Mouse (Mus musculus): ENCODE results near the gene Neto2.

DNA sequence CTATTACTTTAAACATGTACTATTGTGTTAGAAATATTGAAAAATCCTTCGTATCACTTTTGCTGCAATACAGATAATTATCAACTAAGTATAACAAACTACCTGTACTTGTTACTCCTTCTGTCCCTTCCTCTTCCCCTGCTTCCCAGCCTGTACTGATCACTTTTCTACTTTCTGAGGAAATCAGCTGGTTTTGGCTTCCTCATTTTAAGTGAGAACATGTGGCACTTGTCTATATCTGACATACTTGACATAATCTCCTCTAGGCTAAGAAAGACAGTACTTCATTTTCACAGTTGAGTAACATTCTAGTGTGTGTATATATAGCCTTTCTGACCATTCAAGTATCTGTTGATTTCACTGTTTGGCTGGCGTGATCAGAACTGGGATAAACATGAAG, 49.5 kb downstream of the Neto2 start:
- TF ChIP-seq CTCF (IDR thresholded peaks at IDR 0.05; ENCODE audit: borderline replicate concordance, insufficient read depth, low read length) (no peak), POLR2A (IDR thresholded peaks at IDR 0.05; ENCODE audit: low read depth, low read length) (no peak)
